Mouse (Mus musculus): ENCODE measurements around the gene Sik2.

DNA sequence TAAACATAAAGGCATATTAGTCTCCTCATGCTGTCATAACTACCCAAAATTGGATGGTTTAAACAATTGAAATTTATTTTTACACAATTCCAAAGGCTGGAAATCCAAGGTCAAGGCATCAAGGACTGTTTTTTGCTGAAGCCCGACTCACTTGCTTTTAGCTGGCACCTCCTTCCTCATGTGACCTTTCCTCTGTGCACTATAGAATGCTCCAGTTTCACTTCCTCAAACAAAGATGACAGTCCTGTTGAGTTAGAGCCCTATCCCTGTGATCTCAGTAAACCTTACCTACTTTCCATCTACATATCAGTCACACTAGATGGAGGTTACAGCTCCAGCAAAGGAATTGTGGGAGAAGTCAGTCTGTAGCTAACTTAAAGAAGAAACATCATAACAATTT lies 21.3 kb upstream of the Sik2 start:
- TF ChIP-seq CTCF (IDR thresholded peaks at IDR 0.05; ENCODE audit: low read depth, low read length), result no peak
- TF ChIP-seq GATA1 (IDR thresholded peaks at IDR 0.05; ENCODE audit: borderline replicate concordance, low read length), result no peak
- no peak for TF ChIP-seq TAL1 (conservative IDR thresholded peaks at IDR 0.05; ENCODE audit: low read depth, low read length)
